Mouse (Mus musculus): ENCODE measurements around the gene Lnx2. TPM values are rescaled to one million over a fixed set of nuclear protein-coding genes. Genes with fewer than 3 reads are reported as not detected.

The Lnx2 gene
- polyA plus RNA-seq (2014; fragmentation: Nextera tagmentation; extraction: Ambion mirVana): 9.8 and 10.5 TPM in 2 replicates

GRCm38 (mm10) chr5:147076026-147076798, at the start of gene Lnx2:
Gene Lnx2, minus strand, starts transcription at chr5:147076586.
- peak; percentile 99 for ATAC-seq (ENCODE audit: insufficient read depth, low FRiP score, low TSS enrichment)
- no peaks in the 10 kb centered on the region for H3K9me3 ChIP-seq (ENCODE audit: control insufficient read depth, low read length)
- 0% methylated on average over 56 of the region's 65 CpGs for WGBS

GRCm38 (mm10) chr5:147125542-147126185, 49.3 kb upstream of the Lnx2 start:
- Histone ChIP-seq H3K27me3 (ENCODE audit: control insufficient read depth, insufficient read depth, low read length) (no peaks in the 10 kb centered on the region), H3K4me3 (ENCODE audit: low read depth, low read length) (no peak overlapping the region), H3K4me2 (ENCODE audit: low read depth) (no peak overlapping the region), H3K36me3 (ENCODE audit: control insufficient read depth, insufficient read depth, low read length) (no peaks in the 10 kb centered on the region), H3K9me3 (ENCODE audit: control insufficient read depth, low read length) (no peaks in the 10 kb centered on the region), H3K27ac (ENCODE audit: low read depth, low read length) (no peak overlapping the region), H3K4me1 (ENCODE audit: control insufficient read depth, insufficient read depth, low read length) (0 out of 2 replicates have a peak, but pooled peaks cover 2% of the 10 kb centered on the region), H3K9ac (ENCODE audit: low read length) (no peak overlapping the region)
- DNase-seq (ENCODE audit: low spot score) (no peak), ATAC-seq (ENCODE audit: insufficient read depth, low FRiP score, low TSS enrichment) (no peak)
- 89% methylated on average over 13 of the region's 13 CpGs for WGBS

More at GRCm38 (mm10) chr5:147076026-147076798, at the start of gene Lnx2:
- H3K36me3 ChIP-seq (ENCODE audit: control insufficient read depth, insufficient read depth, low read length): no peaks in the 10 kb centered on the region
- peak; percentile 98 for DNase-seq (ENCODE audit: low spot score)
- H3K4me1 ChIP-seq (ENCODE audit: control insufficient read depth, insufficient read depth, low read length): peaks cover 11% of the 10 kb centered on the region
- peak within 1 kb of the TSS; percentile 86 for H3K4me3 ChIP-seq (ENCODE audit: low read depth, low read length)
- H3K4me2 ChIP-seq (ENCODE audit: low read depth): peak within 1 kb of the TSS; percentile 96
- H3K27ac ChIP-seq (ENCODE audit: low read depth, low read length): peak within 1 kb of the TSS; percentile 72; the same call in 1 of the 2 replicates
- peak within 1 kb of the TSS; percentile 67 for H3K9ac ChIP-seq (ENCODE audit: low read length)
- no peaks in the 10 kb centered on the region for H3K27me3 ChIP-seq (ENCODE audit: control insufficient read depth, insufficient read depth, low read length)

GRCm38 (mm10) chr5:147124794-147125193, 48.4 kb upstream of the Lnx2 start:
- Histone ChIP-seq H3K4me2 (ENCODE audit: low read depth) (no peak overlapping the region), H3K9me3 (ENCODE audit: control insufficient read depth, low read length) (no peaks in the 10 kb centered on the region), H3K9ac (ENCODE audit: low read length) (no peak overlapping the region), H3K27me3 (ENCODE audit: control insufficient read depth, insufficient read depth, low read length) (no peaks in the 10 kb centered on the region), H3K4me1 (ENCODE audit: control insufficient read depth, insufficient read depth, low read length) (0 out of 2 replicates have a peak, but pooled peaks cover 2% of the 10 kb centered on the region), H3K36me3 (ENCODE audit: control insufficient read depth, insufficient read depth, low read length) (no peaks in the 10 kb centered on the region), H3K4me3 (ENCODE audit: low read depth, low read length) (no peak overlapping the region), H3K27ac (ENCODE audit: low read depth, low read length) (no peak overlapping the region)
- no peak; the same call in 1 of the 2 replicates for ATAC-seq (ENCODE audit: insufficient read depth, low FRiP score, low TSS enrichment)
- 36% methylated on average over 9 of the region's 9 CpGs for WGBS
- DNase-seq (ENCODE audit: low spot score): no peak

DNA sequence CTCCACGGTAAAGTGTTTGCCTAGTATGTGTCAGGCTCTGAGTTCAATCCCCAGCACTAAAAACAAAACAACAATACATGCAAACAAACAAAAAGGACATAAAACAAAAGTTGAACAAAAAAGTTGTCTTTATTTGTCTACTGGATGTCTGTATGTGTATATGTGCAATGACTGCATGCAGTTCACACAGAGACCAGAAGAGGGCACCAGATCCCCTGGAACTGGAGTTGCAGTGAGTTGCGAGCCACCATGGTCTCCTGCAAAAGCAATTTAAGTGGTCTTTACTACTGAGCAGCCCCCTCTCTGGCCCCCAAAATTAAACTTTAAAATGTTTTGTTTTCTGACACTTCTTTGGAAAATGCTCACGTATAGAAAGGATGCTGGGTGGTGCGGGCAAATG, 44.8 kb upstream of the Lnx2 start:
- no peak overlapping the region for H3K4me2 ChIP-seq (ENCODE audit: low read depth)
- DNase-seq (ENCODE audit: low spot score) (no peak), ATAC-seq (ENCODE audit: insufficient read depth, low FRiP score, low TSS enrichment) (no peak)
- H3K36me3 ChIP-seq (ENCODE audit: control insufficient read depth, insufficient read depth, low read length): no peaks in the 10 kb centered on the region
- H3K9me3 ChIP-seq (ENCODE audit: control insufficient read depth, low read length): no peaks in the 10 kb centered on the region
- H3K4me3 ChIP-seq (ENCODE audit: low read depth, low read length): no peak overlapping the region
- 91% methylated on average over 4 of the region's 4 CpGs for WGBS
- 0 out of 2 replicates have a peak, but pooled peaks cover 2% of the 10 kb centered on the region for H3K4me1 ChIP-seq (ENCODE audit: control insufficient read depth, insufficient read depth, low read length)
- no peak overlapping the region for H3K27ac ChIP-seq (ENCODE audit: low read depth, low read length)
- no peak overlapping the region for H3K9ac ChIP-seq (ENCODE audit: low read length)
- no peaks in the 10 kb centered on the region for H3K27me3 ChIP-seq (ENCODE audit: control insufficient read depth, insufficient read depth, low read length)

DNA sequence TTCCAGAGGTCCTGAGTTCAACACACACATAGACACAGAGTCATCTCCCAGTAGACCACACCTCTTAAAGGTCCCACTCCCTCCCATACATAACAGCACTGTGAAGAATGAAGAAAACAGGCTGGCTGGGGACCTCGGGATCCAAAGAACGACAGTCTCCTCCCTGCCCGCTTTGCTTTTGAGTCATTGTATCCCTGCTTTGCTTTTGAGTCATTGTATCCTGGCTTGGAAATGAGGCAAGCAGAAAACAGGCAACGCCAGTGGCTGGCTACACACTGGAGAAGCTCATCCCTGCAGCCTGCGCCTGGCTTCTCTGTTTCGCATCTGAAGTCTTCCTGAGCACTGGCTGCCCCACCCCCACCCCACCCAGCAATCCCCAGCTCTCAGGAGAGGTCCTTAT, 40.6 kb upstream of the Lnx2 start:
- Histone ChIP-seq H3K4me1 (ENCODE audit: control insufficient read depth, insufficient read depth, low read length) (no peaks in the 10 kb centered on the region), H3K4me2 (ENCODE audit: low read depth) (no peak overlapping the region), H3K36me3 (ENCODE audit: control insufficient read depth, insufficient read depth, low read length) (peaks cover 2% of the 10 kb centered on the region; the same call in 1 of the 2 replicates), H3K27me3 (ENCODE audit: control insufficient read depth, insufficient read depth, low read length) (no peaks in the 10 kb centered on the region), H3K27ac (ENCODE audit: low read depth, low read length) (no peak overlapping the region), H3K4me3 (ENCODE audit: low read depth, low read length) (no peak overlapping the region), H3K9ac (ENCODE audit: low read length) (no peak overlapping the region), H3K9me3 (ENCODE audit: control insufficient read depth, low read length) (no peaks in the 10 kb centered on the region)
- WGBS: 31% methylated on average over 6 of the region's 6 CpGs
- ATAC-seq (ENCODE audit: insufficient read depth, low FRiP score, low TSS enrichment) (no peak), DNase-seq (ENCODE audit: low spot score) (no peak)

DNA sequence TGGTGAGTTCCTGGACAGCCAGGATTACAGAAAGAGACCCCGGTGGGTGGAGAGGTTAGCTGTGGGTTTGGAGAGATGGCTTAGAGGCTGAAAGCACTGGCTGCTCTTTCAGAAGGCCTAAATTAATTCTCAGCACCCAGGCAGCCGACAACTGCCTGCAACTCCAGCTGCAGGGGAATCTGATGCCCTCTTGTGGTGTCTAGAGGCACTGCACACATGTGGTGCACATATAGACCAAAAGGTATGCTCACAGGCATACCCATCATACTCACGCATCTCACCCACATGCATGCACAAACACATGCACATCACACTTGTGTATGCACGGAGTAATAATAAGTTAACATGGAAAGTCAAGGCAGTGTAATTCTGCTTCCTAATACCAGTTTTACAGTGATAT, 39.2 kb upstream of the Lnx2 start:
- Histone ChIP-seq H3K4me3 (ENCODE audit: low read depth, low read length) (no peak overlapping the region), H3K4me1 (ENCODE audit: control insufficient read depth, insufficient read depth, low read length) (no peaks in the 10 kb centered on the region), H3K27me3 (ENCODE audit: control insufficient read depth, insufficient read depth, low read length) (no peaks in the 10 kb centered on the region), H3K9ac (ENCODE audit: low read length) (no peak overlapping the region), H3K36me3 (ENCODE audit: control insufficient read depth, insufficient read depth, low read length) (peaks cover 6% of the 10 kb centered on the region), H3K9me3 (ENCODE audit: control insufficient read depth, low read length) (no peaks in the 10 kb centered on the region), H3K4me2 (ENCODE audit: low read depth) (no peak overlapping the region), H3K27ac (ENCODE audit: low read depth, low read length) (no peak overlapping the region)
- ATAC-seq (ENCODE audit: insufficient read depth, low FRiP score, low TSS enrichment) (no peak), DNase-seq (ENCODE audit: low spot score) (no peak)
- 94% methylated on average over 4 of the region's 4 CpGs for WGBS

GRCm38 (mm10) chr5:147114738-147115137, 38.4 kb upstream of the Lnx2 start:
- H3K27ac ChIP-seq (ENCODE audit: low read depth, low read length): no peak overlapping the region
- peaks cover 6% of the 10 kb centered on the region for H3K36me3 ChIP-seq (ENCODE audit: control insufficient read depth, insufficient read depth, low read length)
- no peak overlapping the region for H3K9ac ChIP-seq (ENCODE audit: low read length)
- DNase-seq (ENCODE audit: low spot score): no peak
- no peaks in the 10 kb centered on the region for H3K9me3 ChIP-seq (ENCODE audit: control insufficient read depth, low read length)
- 81% methylated on average over 7 of the region's 7 CpGs for WGBS
- no peaks in the 10 kb centered on the region for H3K27me3 ChIP-seq (ENCODE audit: control insufficient read depth, insufficient read depth, low read length)
- H3K4me2 ChIP-seq (ENCODE audit: low read depth): no peak overlapping the region
- no peaks in the 10 kb centered on the region for H3K4me1 ChIP-seq (ENCODE audit: control insufficient read depth, insufficient read depth, low read length)
- no peak overlapping the region for H3K4me3 ChIP-seq (ENCODE audit: low read depth, low read length)
- ATAC-seq (ENCODE audit: insufficient read depth, low FRiP score, low TSS enrichment): no peak

DNA sequence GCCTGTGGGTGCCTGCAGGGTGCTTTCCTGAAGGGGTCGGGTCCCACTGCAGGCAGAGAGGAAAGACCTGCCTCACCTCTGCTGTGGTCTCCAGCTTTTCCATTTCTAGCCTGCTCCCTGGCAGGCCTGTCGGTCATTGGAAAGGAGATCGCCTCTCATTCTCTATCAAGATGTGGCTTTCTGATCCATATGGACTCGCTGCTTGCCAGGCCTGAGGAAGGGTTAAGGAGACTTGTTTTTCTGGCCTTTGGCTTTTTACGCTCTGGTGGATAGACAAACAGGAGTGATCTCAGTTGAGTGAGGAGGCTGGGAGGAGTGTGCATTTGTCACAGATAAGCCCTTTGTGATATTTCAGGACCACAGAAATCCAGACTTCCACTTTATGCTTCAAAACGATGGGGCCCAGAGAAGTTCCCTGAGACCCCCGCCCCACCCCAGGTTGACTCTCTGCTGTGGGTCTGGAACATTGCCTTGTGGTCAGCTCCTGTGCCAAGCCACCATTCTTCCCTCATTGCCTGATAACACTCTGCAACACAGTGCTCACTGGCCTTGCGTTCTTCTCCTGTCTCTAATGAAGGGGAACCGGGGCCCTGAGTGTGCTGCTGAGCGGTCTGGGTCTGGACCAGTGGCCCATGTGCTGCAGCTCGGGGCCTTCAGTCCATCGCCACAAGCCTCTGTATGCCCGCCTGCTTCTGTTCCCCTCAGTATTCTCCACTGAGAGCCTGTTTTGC, 32.6 kb upstream of the Lnx2 start:
- H3K9me3 ChIP-seq (ENCODE audit: control insufficient read depth, low read length): no peaks in the 10 kb centered on the region
- no peaks in the 10 kb centered on the region for H3K27me3 ChIP-seq (ENCODE audit: control insufficient read depth, insufficient read depth, low read length)
- no peak overlapping the region for H3K4me2 ChIP-seq (ENCODE audit: low read depth)
- no peaks in the 10 kb centered on the region for H3K4me1 ChIP-seq (ENCODE audit: control insufficient read depth, insufficient read depth, low read length)
- H3K27ac ChIP-seq (ENCODE audit: low read depth, low read length): no peak overlapping the region
- no peak overlapping the region for H3K9ac ChIP-seq (ENCODE audit: low read length)
- H3K4me3 ChIP-seq (ENCODE audit: low read depth, low read length): no peak overlapping the region
- WGBS: 78% methylated on average over 13 of the region's 13 CpGs
- H3K36me3 ChIP-seq (ENCODE audit: control insufficient read depth, insufficient read depth, low read length): peaks cover 6% of the 10 kb centered on the region
- DNase-seq (ENCODE audit: low spot score) (no peak), ATAC-seq (ENCODE audit: insufficient read depth, low FRiP score, low TSS enrichment) (no peak)
